Mouse (Mus musculus) megakaryocyte progenitor cell, adult 5-6 weeks (primary cell): ENCODE data around the gene Hoxb7. TPM values are rescaled to one million over a fixed set of nuclear protein-coding genes. Genes with fewer than 3 reads are reported as not detected.

ENCODE experiments used
- ATAC-seq: replicated peaks from 2 replicates; pipeline ENCODE4 v1.8.0; 2016; ENCODE audit warnings: mild to moderate bottlenecking, moderate TSS enrichment, inconsistent platforms; ENCODE audit not compliant: poor library complexity
- total RNA-seq, 2 experiments: library from RNA; stranded (forward) in 1 of 2; stranded (reverse) in 1 of 2; fragments of 157-497, 149-512 nt in 1 of 2; fragments of 200-1000 nt in 1 of 2; gene quantifications; 2 replicates each; pipeline versions ENCODE4 v1.2.3 to v1.2.4; 2015 to 2017

The Hoxb7 gene
- total RNA-seq, 2 experiments from 2014 or later, result not detected

GRCm38 (mm10) chr11:96267021-96267920 lies 19.2 kb upstream of the Hoxb7 start:
- no peak for ATAC-seq

- ATAC-seq, result no peak
Observed at GRCm38 (mm10) chr11:96268031-96268745, 18.2 kb upstream of the Hoxb7 start.

- ATAC-seq, result no peak
Observed at GRCm38 (mm10) chr11:96269869-96270268, 16.6 kb upstream of the Hoxb7 start.

- ATAC-seq, result no peak
Observed at GRCm38 (mm10) chr11:96270996-96271540, 15.4 kb upstream of the Hoxb7 start, which contains the start of gene Hoxb9. Gene Hoxb9 (plus strand): TSS chr11:96271457.

- no peak for ATAC-seq
Observed at GRCm38 (mm10) chr11:96271541-96272011, 14.8 kb upstream of the Hoxb7 start.

GRCm38 (mm10) chr11:96272024-96272921 lies 14.2 kb upstream of the Hoxb7 start:
- no peak for ATAC-seq

- ATAC-seq, result no peak
Observed at GRCm38 (mm10) chr11:96274428-96274827, 12.0 kb upstream of the Hoxb7 start.

GRCm38 (mm10) chr11:96275896-96276295 lies 10.5 kb upstream of the Hoxb7 start:
- no peak for ATAC-seq

- no peak for ATAC-seq
Observed at GRCm38 (mm10) chr11:96277151-96278044, 9.0 kb upstream of the Hoxb7 start.

GRCm38 (mm10) chr11:96278324-96278723 lies 8.1 kb upstream of the Hoxb7 start:
- no peak for ATAC-seq

GRCm38 (mm10) chr11:96278773-96279172 lies 7.7 kb upstream of the Hoxb7 start:
- peak; percentile 88 for ATAC-seq

GRCm38 (mm10) chr11:96279421-96280233 lies 6.8 kb upstream of the Hoxb7 start:
- no peak for ATAC-seq

GRCm38 (mm10) chr11:96280399-96281378 lies 5.7 kb upstream of the Hoxb7 start:
- no peak for ATAC-seq

- no peak for ATAC-seq
Observed at GRCm38 (mm10) chr11:96281396-96281795, 5.0 kb upstream of the Hoxb7 start.

- no peak for ATAC-seq
Observed at GRCm38 (mm10) chr11:96281855-96282570, 4.4 kb upstream of the Hoxb7 start, which contains the start of gene Hoxb8. Gene Hoxb8 (plus strand): TSS chr11:96281905.

GRCm38 (mm10) chr11:96282795-96283430 lies 3.5 kb upstream of the Hoxb7 start:
- ATAC-seq, result no peak
